Mouse (Mus musculus) forebrain, embryonic 16.5 days (tissue): ENCODE data around the gene Sema3d. TPM values are rescaled to one million over a fixed set of nuclear protein-coding genes. Genes with fewer than 3 reads are reported as not detected.

Source experiments
- ATAC-seq: fragments of 200-750 bp; cut with Nextera tagmentation; 2 replicates; pipeline ENCODE4 v1.8.0; 2017; ENCODE audit warnings: mild to moderate bottlenecking, moderate library complexity
- H3K27ac ChIP-seq: fragments of 300-500 bp; sonication (generic); 2 replicates; pipeline ENCODE4 v1.5.1; 2014; ENCODE audit warnings: low read length, control low read depth
- H3K27me3 ChIP-seq: fragments of 300-500 bp; sonication (generic); replicated peaks from 2 replicates; pipeline ENCODE4 v1.6.1; 2014; ENCODE audit warnings: low read length; ENCODE audit not compliant: control insufficient read depth, insufficient read depth
- H3K36me3 ChIP-seq: fragments of 300-500 bp; sonication (generic); 2 replicates; pipeline ENCODE4 v1.6.1; 2014; ENCODE audit not compliant: control insufficient read depth, insufficient read depth
- H3K4me1 ChIP-seq: fragments of 300-500 bp; sonication (generic); replicated peaks from 2 replicates; pipeline ENCODE4 v1.6.1; 2014; ENCODE audit warnings: low read length; ENCODE audit not compliant: control insufficient read depth, insufficient read depth
- H3K4me2 ChIP-seq: fragments of 300-500 bp; sonication (generic); 2 replicates; pipeline ENCODE4 v1.6.1; 2014; ENCODE audit warnings: mild to moderate bottlenecking, low read length, control low read depth
- H3K4me3 ChIP-seq: fragments of 300-500 bp; sonication (generic); replicated peaks from 2 replicates; pipeline ENCODE4 v1.5.1; 2014; ENCODE audit warnings: mild to moderate bottlenecking, low read length, control low read depth
- H3K9ac ChIP-seq: fragments of 300-500 bp; sonication (generic); replicated peaks from 2 replicates; pipeline ENCODE4 v1.6.1; 2014; ENCODE audit warnings: low read depth, low read length, control low read depth
- H3K9me3 ChIP-seq: fragments of 300-500 bp; sonication (generic); 2 replicates; pipeline ENCODE4 v1.6.1; 2016; ENCODE audit warnings: low read length; ENCODE audit not compliant: control insufficient read depth
- WGBS: fragments of 180-500 bp; shearing (Covaris S2); extraction: QIAGEN DNeasy Blood & Tissue Kit; methylation state at CpG from one replicate; pipeline ENCODE4 v1.1.7; 2014; 5-methylcytosine and 5-hydroxymethylcytosine counted together
- polyA plus RNA-seq: library from polyadenylated mRNA; unstranded; fragments of >200 nt; fragmentation: Nextera tagmentation; extraction: Ambion mirVana; gene quantifications from 2 replicates; pipeline ENCODE4 v1.2.1, GENCODE M21; 2015

Sema3d gene
- polyA plus RNA-seq, 1 experiment from 2014 or later, result 1.8 TPM

DNA sequence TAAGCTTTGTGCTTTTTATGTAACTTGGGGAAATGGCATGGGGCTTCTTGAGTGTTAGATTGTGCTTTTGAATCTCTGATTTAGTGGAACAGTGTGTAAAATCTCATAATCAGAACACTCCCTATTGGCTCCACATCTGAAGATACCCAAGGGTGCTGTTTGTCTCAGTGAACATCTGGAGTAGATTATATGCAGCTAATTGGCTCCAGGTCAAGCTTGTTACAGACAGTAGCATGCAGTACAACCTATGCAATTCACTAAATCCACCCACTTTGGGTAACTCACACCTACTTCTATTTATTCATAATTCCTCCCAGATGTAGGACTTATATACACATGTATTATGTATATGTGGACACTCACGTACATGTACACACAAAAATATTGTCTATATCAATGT, 58.6 kb downstream of the Sema3d start:
- H3K4me1 ChIP-seq, result no peaks in the 10 kb centered on the region
- H3K4me3 ChIP-seq, result no peak overlapping the region
- no peaks in the 10 kb centered on the region for H3K36me3 ChIP-seq
- H3K9ac ChIP-seq, result no peak overlapping the region
- WGBS, result 78% methylated on average over 1 of the region's 1 CpGs
- ATAC-seq, result no peak
- no peaks in the 10 kb centered on the region for H3K27me3 ChIP-seq
- no peaks in the 10 kb centered on the region for H3K9me3 ChIP-seq
- no peak overlapping the region for H3K27ac ChIP-seq
- no peak overlapping the region for H3K4me2 ChIP-seq

DNA sequence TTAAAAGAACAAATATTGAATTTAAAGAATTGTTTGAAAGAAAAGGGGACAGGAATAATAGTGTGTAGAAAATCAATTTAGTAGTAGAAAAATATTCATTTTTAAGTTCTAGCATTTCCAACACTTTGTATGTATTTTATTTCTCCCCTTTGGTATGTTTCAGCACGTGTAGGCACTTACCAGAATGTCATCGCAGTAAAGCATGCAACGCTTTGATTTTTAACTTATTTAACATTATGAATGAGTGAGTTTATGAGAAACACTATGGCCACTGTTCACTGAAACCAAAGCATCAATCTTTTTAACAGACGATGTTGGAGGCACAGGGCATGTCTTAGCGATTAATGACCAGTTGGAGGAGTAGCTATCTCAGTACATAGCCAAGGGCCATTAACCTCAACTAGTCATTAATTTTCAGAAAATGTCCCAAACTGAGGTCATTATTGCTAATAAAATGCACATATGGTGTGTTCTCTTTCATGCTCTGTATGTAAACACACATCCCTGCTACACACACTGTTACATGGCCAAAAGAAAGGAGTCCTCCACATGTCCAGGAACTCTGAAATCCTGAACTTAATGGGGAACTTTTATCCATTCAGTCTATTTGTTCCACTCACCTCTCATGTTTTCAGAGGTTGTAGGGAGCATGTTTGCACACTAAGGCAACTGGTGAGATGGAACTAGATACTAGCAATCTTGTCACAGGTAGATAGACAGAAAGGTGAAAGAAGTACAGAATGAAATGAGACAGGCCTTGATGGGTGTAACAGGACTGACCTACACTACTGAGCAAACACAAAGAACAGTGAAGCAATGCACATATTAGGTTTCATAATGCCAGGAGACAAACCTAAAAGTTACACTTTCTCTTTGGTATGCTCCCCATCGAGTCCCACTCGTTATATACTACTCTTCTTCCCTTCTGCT, 59.3 kb downstream of the Sema3d start:
- Histone ChIP-seq H3K9ac (no peak overlapping the region), H3K27ac (no peak overlapping the region), H3K36me3 (no peaks in the 10 kb centered on the region), H3K4me2 (no peak overlapping the region), H3K9me3 (no peaks in the 10 kb centered on the region), H3K27me3 (no peaks in the 10 kb centered on the region), H3K4me1 (no peaks in the 10 kb centered on the region), H3K4me3 (no peak overlapping the region)
- WGBS, result 88% methylated on average over 7 of the region's 7 CpGs
- no peak for ATAC-seq

DNA sequence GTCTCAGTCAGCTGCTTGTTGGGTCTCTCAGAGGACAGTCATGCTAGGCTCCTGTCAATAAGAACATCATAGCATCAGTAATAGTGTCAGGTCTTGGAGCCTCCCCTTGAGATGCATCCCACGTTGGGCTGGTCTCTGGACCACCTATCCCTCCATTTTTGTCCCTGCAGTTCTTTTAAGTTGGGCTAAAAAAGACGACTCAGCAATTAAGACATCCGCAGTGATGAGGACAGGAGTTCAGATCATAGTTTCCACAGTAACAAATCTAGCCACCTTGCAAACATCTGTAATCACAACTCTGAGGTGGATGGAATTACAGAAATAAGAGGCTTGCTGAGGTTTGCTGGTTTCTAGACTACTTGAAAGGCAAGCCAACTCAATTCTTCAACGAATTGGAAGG, 67.9 kb downstream of the Sema3d start:
- Histone ChIP-seq H3K9me3 (no peaks in the 10 kb centered on the region), H3K36me3 (no peaks in the 10 kb centered on the region), H3K27ac (no peak overlapping the region), H3K4me1 (no peaks in the 10 kb centered on the region), H3K4me2 (no peak overlapping the region), H3K4me3 (no peak overlapping the region), H3K9ac (no peak overlapping the region), H3K27me3 (no peaks in the 10 kb centered on the region)
- no peak for ATAC-seq
- 88% methylated on average over 4 of the region's 4 CpGs for WGBS

DNA sequence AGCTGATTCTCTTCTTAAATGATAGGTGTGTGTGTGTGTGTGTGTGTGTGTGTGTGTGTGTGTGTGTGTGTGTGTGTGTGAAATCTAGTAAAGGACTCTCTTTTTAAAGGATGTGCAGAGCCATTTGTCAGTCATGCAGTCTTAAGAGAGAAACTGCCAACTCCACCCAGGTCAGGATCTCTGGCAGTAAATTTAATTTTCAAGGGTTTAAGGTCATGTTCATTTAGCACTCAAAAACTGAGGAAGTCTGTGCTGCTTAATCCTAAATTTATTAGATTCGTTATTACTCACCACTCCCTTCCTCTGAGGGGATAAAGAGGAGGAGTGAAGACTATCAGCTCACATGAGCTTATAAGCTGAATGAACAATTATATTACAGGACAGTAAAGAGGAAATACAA, 71.8 kb downstream of the Sema3d start:
- H3K9ac ChIP-seq, result no peak overlapping the region
- H3K4me2 ChIP-seq, result no peak overlapping the region
- no peaks in the 10 kb centered on the region for H3K36me3 ChIP-seq
- no peaks in the 10 kb centered on the region for H3K9me3 ChIP-seq
- 77% methylated on average over 1 of the region's 1 CpGs for WGBS
- no peak overlapping the region for H3K27ac ChIP-seq
- no peak for ATAC-seq
- H3K27me3 ChIP-seq, result no peaks in the 10 kb centered on the region
- H3K4me3 ChIP-seq, result no peak overlapping the region
- no peaks in the 10 kb centered on the region for H3K4me1 ChIP-seq

DNA sequence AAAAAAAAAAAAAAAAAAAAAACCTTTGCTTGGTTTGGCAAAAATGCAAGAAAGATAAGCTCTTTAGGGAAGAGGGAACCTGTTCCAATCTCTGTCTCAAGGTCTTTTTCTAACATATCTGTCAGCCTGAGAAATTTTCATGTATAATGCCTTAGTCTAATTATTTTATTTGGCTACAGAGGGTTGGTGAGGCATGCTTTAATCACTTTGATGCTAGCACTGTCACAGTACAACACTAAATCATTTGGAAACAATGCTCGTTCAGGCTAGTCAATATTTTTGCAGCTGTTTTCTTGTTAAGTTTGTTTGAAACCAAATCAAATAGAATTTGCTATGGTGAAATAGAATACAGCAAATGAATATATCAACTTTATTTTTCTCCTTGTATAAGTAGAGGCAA, 74.3 kb downstream of the Sema3d start:
- H3K9me3 ChIP-seq, result no peaks in the 10 kb centered on the region
- H3K9ac ChIP-seq, result no peak overlapping the region
- no peak overlapping the region for H3K27ac ChIP-seq
- H3K36me3 ChIP-seq, result no peaks in the 10 kb centered on the region
- no peak overlapping the region for H3K4me2 ChIP-seq
- WGBS, result 67% methylated on average over 1 of the region's 1 CpGs
- ATAC-seq, result no peak
- H3K27me3 ChIP-seq, result no peaks in the 10 kb centered on the region
- no peaks in the 10 kb centered on the region for H3K4me1 ChIP-seq
- no peak overlapping the region for H3K4me3 ChIP-seq

DNA sequence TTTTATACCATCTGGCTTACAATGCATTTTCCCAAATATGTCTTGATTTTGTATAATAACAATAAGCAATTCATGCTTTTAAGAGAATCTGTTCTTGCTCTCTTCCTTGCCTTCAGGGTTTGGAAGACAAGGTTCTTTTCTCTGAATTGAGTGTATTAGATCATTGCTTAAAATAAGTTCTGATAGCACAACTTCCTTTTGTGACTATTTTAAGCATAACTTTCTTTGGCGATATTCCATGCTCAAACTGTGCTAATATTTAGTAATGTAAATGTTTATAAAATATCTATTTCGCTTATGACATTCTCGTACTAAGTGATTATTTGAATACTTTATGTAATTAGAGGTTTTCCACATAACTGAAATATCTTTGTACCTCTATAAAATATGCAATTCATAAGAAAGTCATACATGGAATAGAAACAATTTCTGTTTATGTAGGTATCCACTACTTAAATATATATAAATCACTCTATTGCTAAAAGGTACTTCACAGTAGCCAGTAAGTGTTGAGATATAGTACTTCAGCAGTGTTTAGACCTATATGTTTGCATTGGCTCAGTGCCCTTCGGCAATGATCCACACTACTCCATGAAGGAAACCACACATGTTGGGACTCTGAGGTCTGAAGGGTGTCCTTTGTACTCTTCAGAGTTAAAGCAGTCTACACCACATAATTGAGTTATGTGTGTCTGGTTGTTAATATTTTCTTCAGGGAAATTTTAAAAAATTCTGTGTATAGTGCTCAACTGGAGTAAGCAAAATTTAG, 84.6 kb downstream of the Sema3d start:
- H3K27me3 ChIP-seq, result no peaks in the 10 kb centered on the region
- no peaks in the 10 kb centered on the region for H3K4me1 ChIP-seq
- no peaks in the 10 kb centered on the region for H3K36me3 ChIP-seq
- no peak overlapping the region for H3K4me2 ChIP-seq
- H3K4me3 ChIP-seq, result no peak overlapping the region
- no peak for ATAC-seq
- 88% methylated on average over 4 of the region's 4 CpGs for WGBS
- H3K9ac ChIP-seq, result no peak overlapping the region
- H3K9me3 ChIP-seq, result no peaks in the 10 kb centered on the region
- H3K27ac ChIP-seq, result no peak overlapping the region

DNA sequence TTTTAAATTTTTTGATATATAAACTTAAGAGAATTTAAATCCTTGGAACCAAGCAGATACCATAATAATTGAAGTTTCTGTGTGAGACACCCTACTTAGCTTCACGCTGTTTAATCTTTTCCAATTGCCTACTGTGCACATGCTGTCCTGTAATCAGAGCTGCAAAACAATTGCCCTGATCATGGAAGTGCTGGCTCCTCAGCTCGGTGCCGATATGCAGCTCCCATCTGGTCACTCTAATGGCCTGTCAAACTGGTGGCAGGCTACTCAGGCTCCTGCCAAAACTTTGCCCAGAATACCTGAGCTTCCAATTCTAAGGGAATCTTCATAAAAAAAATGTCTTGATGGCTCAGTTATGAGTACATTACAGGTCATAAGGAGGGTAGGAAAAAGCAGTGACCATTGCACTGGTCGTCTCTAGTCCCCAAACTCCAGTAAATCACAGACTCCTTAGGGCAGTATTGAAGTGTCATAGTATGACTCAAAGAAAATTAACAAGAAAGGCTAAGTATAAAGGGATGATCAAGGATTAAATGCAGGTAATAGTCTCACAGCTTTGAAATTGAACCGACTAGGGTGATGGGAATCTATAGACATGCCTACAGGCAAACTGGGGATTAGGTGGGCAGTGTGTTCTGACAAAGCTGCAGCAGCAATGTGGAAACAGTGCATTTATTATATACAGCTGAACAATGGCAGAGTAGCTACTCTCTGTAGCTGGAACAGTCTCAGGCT, 91.9 kb downstream of the Sema3d start:
- Histone ChIP-seq H3K4me1 (0 out of 2 replicates have a peak, but pooled peaks cover 3% of the 10 kb centered on the region), H3K9ac (no peak overlapping the region), H3K27me3 (no peaks in the 10 kb centered on the region), H3K4me3 (no peak overlapping the region), H3K36me3 (no peaks in the 10 kb centered on the region), H3K27ac (no peak overlapping the region), H3K9me3 (no peaks in the 10 kb centered on the region), H3K4me2 (no peak overlapping the region)
- WGBS, result 24% methylated on average over 5 of the region's 5 CpGs
- ATAC-seq, result no peak

DNA sequence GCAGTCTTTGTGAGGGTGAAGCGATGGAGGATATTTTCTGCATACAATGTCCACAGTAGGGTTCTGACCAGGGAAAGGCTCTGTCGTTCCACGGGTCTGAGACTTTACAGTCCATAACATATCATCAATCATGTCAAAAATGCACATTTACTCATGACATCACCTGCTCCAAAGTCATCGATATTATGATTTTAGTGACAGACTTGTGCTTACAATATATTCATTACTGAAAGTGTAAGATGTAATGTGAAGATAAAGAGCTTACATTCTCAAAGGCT, 92.4 kb downstream of the Sema3d start:
- no peaks in the 10 kb centered on the region for H3K9me3 ChIP-seq
- 44% methylated on average over 4 of the region's 4 CpGs for WGBS
- no peak overlapping the region for H3K4me2 ChIP-seq
- H3K27ac ChIP-seq, result no peak overlapping the region
- H3K36me3 ChIP-seq, result no peaks in the 10 kb centered on the region
- ATAC-seq, result no peak
- no peak overlapping the region for H3K9ac ChIP-seq
- no peaks in the 10 kb centered on the region for H3K27me3 ChIP-seq
- H3K4me1 ChIP-seq, result 0 out of 2 replicates have a peak, but pooled peaks cover 3% of the 10 kb centered on the region
- no peak overlapping the region for H3K4me3 ChIP-seq

DNA sequence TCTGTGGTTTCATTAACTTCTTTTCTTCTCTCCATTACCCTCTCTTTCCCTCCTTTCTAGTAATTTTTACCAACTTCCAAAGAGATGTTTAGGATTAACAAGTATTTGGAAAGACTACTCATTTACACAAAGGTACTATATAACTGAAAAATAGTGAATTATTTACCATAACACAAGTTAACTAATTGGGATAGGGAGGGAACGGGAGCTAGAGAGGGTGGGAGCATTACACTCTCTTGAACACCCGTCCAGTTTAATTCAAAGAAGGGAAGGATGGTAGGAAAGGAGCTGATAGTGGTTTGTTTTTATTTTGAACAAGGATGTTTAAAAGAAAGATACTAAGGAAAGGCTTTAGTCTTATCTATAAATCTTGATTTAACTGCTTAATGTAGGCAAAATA, 104.7 kb downstream of the Sema3d start:
- Histone ChIP-seq H3K9ac (no peak overlapping the region), H3K27ac (no peak overlapping the region), H3K27me3 (no peaks in the 10 kb centered on the region), H3K9me3 (no peaks in the 10 kb centered on the region), H3K4me3 (no peak overlapping the region), H3K4me2 (no peak overlapping the region), H3K36me3 (no peaks in the 10 kb centered on the region), H3K4me1 (no peaks in the 10 kb centered on the region)
- ATAC-seq, result no peak
- 64% methylated on average over 2 of the region's 2 CpGs for WGBS
